Mouse (Mus musculus) limb, embryonic 12.5 days (tissue): Measurements from ENCODE around the gene Timm29. TPM values are rescaled to one million over a fixed set of nuclear protein-coding genes. Genes with fewer than 3 reads are reported as not detected.

Experiments
- ATAC-seq: fragments of 200-750 bp; cut with Nextera tagmentation; 2 replicates; pipeline ENCODE4 v1.8.0; 2017; ENCODE audit warnings: low read depth, moderate TSS enrichment; ENCODE audit not compliant: insufficient number of reproducible peaks, insufficient read depth, low FRiP score, low TSS enrichment
- H3K27ac ChIP-seq: fragments of 300-500 bp; sonication (generic); 2 replicates; pipeline ENCODE4 v1.5.1; 2016; ENCODE audit warnings: mild to moderate bottlenecking, moderate library complexity
- H3K27me3 ChIP-seq: fragments of 300-500 bp; sonication (generic); 2 replicates; pipeline ENCODE4 v1.6.1; 2016; ENCODE audit warnings: mild to moderate bottlenecking, moderate library complexity
- H3K36me3 ChIP-seq: fragments of 300-500 bp; sonication (generic); 2 replicates; pipeline ENCODE4 v1.6.1; 2016; ENCODE audit warnings: mild to moderate bottlenecking, moderate library complexity
- H3K4me1 ChIP-seq: fragments of 300-500 bp; sonication (generic); replicated peaks from 2 replicates; pipeline ENCODE4 v1.6.1; 2016
- H3K4me2 ChIP-seq: fragments of 300-500 bp; sonication (generic); 2 replicates; pipeline ENCODE4 v1.6.1; 2016; ENCODE audit warnings: mild to moderate bottlenecking, moderate library complexity
- H3K4me3 ChIP-seq: fragments of 300-500 bp; sonication (generic); replicated peaks from 2 replicates; pipeline ENCODE4 v1.5.1; 2016; ENCODE audit warnings: mild to moderate bottlenecking
- H3K9ac ChIP-seq: fragments of 300-500 bp; sonication (generic); replicated peaks from 2 replicates; pipeline ENCODE4 v1.6.1; 2016; ENCODE audit warnings: mild to moderate bottlenecking, moderate library complexity
- H3K9me3 ChIP-seq: fragments of 300-500 bp; sonication (generic); 2 replicates; pipeline ENCODE4 v1.6.1; 2016; ENCODE audit warnings: mild to moderate bottlenecking, moderate library complexity
- WGBS: fragments of 180-500 bp; shearing (Covaris S2); methylation state at CpG from one replicate; pipeline ENCODE4 v1.1.7; 2016; 5-methylcytosine and 5-hydroxymethylcytosine counted together
- polyA plus RNA-seq: library from polyadenylated mRNA; unstranded; fragments of >200 nt; fragmentation: Nextera tagmentation; extraction: Ambion mirVana; gene quantifications from 2 replicates; pipeline ENCODE4 v1.2.1, GENCODE M21; 2016

Gene Timm29
- polyA plus RNA-seq, 1 experiment from 2014 or later, result 38.1 TPM

GRCm38 (mm10) chr9:21601073-21601472 lies 8.6 kb downstream of the Timm29 start:
- H3K4me2 ChIP-seq, result no peak overlapping the region
- ATAC-seq, result no peak
- no peaks in the 10 kb centered on the region for H3K27me3 ChIP-seq
- H3K9ac ChIP-seq, result no peak overlapping the region
- H3K9me3 ChIP-seq, result no peaks in the 10 kb centered on the region
- WGBS, result 84% methylated on average over 2 of the region's 2 CpGs
- no peak overlapping the region for H3K27ac ChIP-seq
- peaks cover 3% of the 10 kb centered on the region for H3K36me3 ChIP-seq
- H3K4me3 ChIP-seq, result no peak overlapping the region
- no peaks in the 10 kb centered on the region for H3K4me1 ChIP-seq

GRCm38 (mm10) chr9:21601722-21602399 lies 9.3 kb downstream of the Timm29 start:
- WGBS, result 51% methylated on average over 10 of the region's 10 CpGs
- ATAC-seq, result peak; percentile 75; the same call in 1 of the 2 replicates
- Histone ChIP-seq H3K36me3 (no peaks in the 10 kb centered on the region), H3K27ac (no peak overlapping the region), H3K4me2 (no peak overlapping the region), H3K4me1 (no peaks in the 10 kb centered on the region), H3K27me3 (no peaks in the 10 kb centered on the region), H3K4me3 (no peak overlapping the region), H3K9me3 (no peaks in the 10 kb centered on the region), H3K9ac (no peak overlapping the region)

GRCm38 (mm10) chr9:21604119-21604518 lies 11.6 kb downstream of the Timm29 start:
- Histone ChIP-seq H3K27me3 (no peaks in the 10 kb centered on the region), H3K4me3 (no peak overlapping the region), H3K27ac (no peak overlapping the region), H3K36me3 (no peaks in the 10 kb centered on the region), H3K4me1 (no peaks in the 10 kb centered on the region), H3K9ac (no peak overlapping the region), H3K4me2 (no peak overlapping the region), H3K9me3 (no peaks in the 10 kb centered on the region)
- no peak for ATAC-seq
- WGBS, result 74% methylated on average over 5 of the region's 5 CpGs

- no peaks in the 10 kb centered on the region for H3K9me3 ChIP-seq
- no peak overlapping the region for H3K27ac ChIP-seq
- H3K4me2 ChIP-seq, result no peak overlapping the region
- no peak for ATAC-seq
- no peaks in the 10 kb centered on the region for H3K4me1 ChIP-seq
- WGBS, result 66% methylated on average over 5 of the region's 5 CpGs
- no peak overlapping the region for H3K9ac ChIP-seq
- no peak overlapping the region for H3K4me3 ChIP-seq
- no peaks in the 10 kb centered on the region for H3K36me3 ChIP-seq
- no peaks in the 10 kb centered on the region for H3K27me3 ChIP-seq
Observed at GRCm38 (mm10) chr9:21605865-21606264, 13.3 kb downstream of the Timm29 start.

GRCm38 (mm10) chr9:21606648-21607047 lies 14.1 kb downstream of the Timm29 start:
- Histone ChIP-seq H3K4me3 (no peak overlapping the region), H3K36me3 (no peaks in the 10 kb centered on the region), H3K9ac (no peak overlapping the region), H3K9me3 (no peaks in the 10 kb centered on the region), H3K27me3 (no peaks in the 10 kb centered on the region), H3K27ac (no peak overlapping the region), H3K4me1 (no peaks in the 10 kb centered on the region), H3K4me2 (no peak overlapping the region)
- no peak for ATAC-seq
- 92% methylated on average over 1 of the region's 1 CpGs for WGBS

GRCm38 (mm10) chr9:21609861-21610260 lies 17.3 kb downstream of the Timm29 start:
- H3K4me1 ChIP-seq, result 0 out of 2 replicates have a peak, but pooled peaks cover 1% of the 10 kb centered on the region
- WGBS, result 81% methylated on average over 1 of the region's 1 CpGs
- no peak overlapping the region for H3K4me3 ChIP-seq
- no peak for ATAC-seq
- no peak overlapping the region for H3K4me2 ChIP-seq
- no peak overlapping the region for H3K27ac ChIP-seq
- H3K9ac ChIP-seq, result no peak overlapping the region
- no peaks in the 10 kb centered on the region for H3K36me3 ChIP-seq
- no peaks in the 10 kb centered on the region for H3K27me3 ChIP-seq
- no peaks in the 10 kb centered on the region for H3K9me3 ChIP-seq

GRCm38 (mm10) chr9:21614864-21615616 lies 22.5 kb downstream of the Timm29 start:
- no peak for ATAC-seq
- Histone ChIP-seq H3K36me3 (peaks cover 9% of the 10 kb centered on the region; the same call in 1 of the 2 replicates), H3K4me2 (peak overlapping the region; percentile 73), H3K9me3 (no peaks in the 10 kb centered on the region), H3K4me1 (peaks cover 16% of the 10 kb centered on the region), H3K9ac (peak overlapping the region; percentile 71), H3K27me3 (no peaks in the 10 kb centered on the region), H3K4me3 (peak overlapping the region; percentile 69), H3K27ac (peak overlapping the region; percentile 95)
- WGBS, result 81% methylated on average over 15 of the region's 15 CpGs

- ATAC-seq, result peak; percentile 94
Observed at GRCm38 (mm10) chr9:21615617-21616231, 23.2 kb downstream of the Timm29 start, which contains the start of gene Smarca4. Gene Smarca4 (plus strand): TSS chr9:21616169.

GRCm38 (mm10) chr9:21616232-21616781 lies 23.8 kb downstream of the Timm29 start:
- under 1% methylated on average over 57 of the region's 57 CpGs for WGBS
- peaks cover 16% of the 10 kb centered on the region for H3K4me1 ChIP-seq

More at GRCm38 (mm10) chr9:21615617-21616231, 23.2 kb downstream of the Timm29 start, which contains the start of gene Smarca4:
- peak within 1 kb of the TSS; percentile 84 for H3K9ac ChIP-seq
- peaks cover 16% of the 10 kb centered on the region for H3K4me1 ChIP-seq
- under 1% methylated on average over 45 of the region's 45 CpGs for WGBS
- no peaks in the 10 kb centered on the region for H3K27me3 ChIP-seq
- peak within 1 kb of the TSS; percentile 98 for H3K27ac ChIP-seq
- peaks cover 9% of the 10 kb centered on the region; the same call in 1 of the 2 replicates for H3K36me3 ChIP-seq
- peak within 1 kb of the TSS; percentile 69 for H3K4me3 ChIP-seq
- peak within 1 kb of the TSS; percentile 73 for H3K4me2 ChIP-seq
- no peaks in the 10 kb centered on the region for H3K9me3 ChIP-seq

GRCm38 (mm10) chr9:21617066-21617465 lies 24.5 kb downstream of the Timm29 start:
- no peak for ATAC-seq
- Histone ChIP-seq H3K4me1 (peaks cover 16% of the 10 kb centered on the region), H3K4me3 (peak overlapping the region; percentile 69), H3K4me2 (peak overlapping the region; percentile 73), H3K9ac (peak overlapping the region; percentile 84), H3K36me3 (peaks cover 12% of the 10 kb centered on the region; the same call in 1 of the 2 replicates), H3K27ac (peak overlapping the region; percentile 98), H3K9me3 (no peaks in the 10 kb centered on the region), H3K27me3 (no peaks in the 10 kb centered on the region)
- WGBS, result 11% methylated on average over 10 of the region's 10 CpGs

More at GRCm38 (mm10) chr9:21616232-21616781, 23.8 kb downstream of the Timm29 start:
- Histone ChIP-seq H3K36me3 (peaks cover 10% of the 10 kb centered on the region; the same call in 1 of the 2 replicates), H3K27ac (peak overlapping the region; percentile 98), H3K9ac (peak overlapping the region; percentile 84), H3K27me3 (no peaks in the 10 kb centered on the region), H3K4me2 (peak overlapping the region; percentile 73), H3K4me3 (peak overlapping the region; percentile 69), H3K9me3 (no peaks in the 10 kb centered on the region)
- ATAC-seq, result peak; percentile 83

GRCm38 (mm10) chr9:21620229-21620628 lies 27.7 kb downstream of the Timm29 start:
- Histone ChIP-seq H3K4me1 (peaks cover 17% of the 10 kb centered on the region), H3K27me3 (no peaks in the 10 kb centered on the region), H3K36me3 (peaks cover 20% of the 10 kb centered on the region; the same call in 1 of the 2 replicates), H3K4me2 (no peak overlapping the region), H3K4me3 (no peak overlapping the region), H3K9me3 (no peaks in the 10 kb centered on the region), H3K9ac (no peak overlapping the region), H3K27ac (no peak overlapping the region)
- no peak for ATAC-seq
- 91% methylated on average over 4 of the region's 4 CpGs for WGBS
